Mouse (Mus musculus) liver, embryonic 15.5 days (tissue): ENCODE data around the gene Slc5a10. TPM values are rescaled to one million over a fixed set of nuclear protein-coding genes. Genes with fewer than 3 reads are reported as not detected.
"Not testable (repeated sequence)": the region's sequence is repeated elsewhere in the genome, so short reads cannot be mapped to it uniquely, and the experiment has no call there.

ENCODE experiments used
- ATAC-seq: fragments of 200-750 bp; cut with Nextera tagmentation; 2 replicates; pipeline ENCODE4 v1.8.0; 2017; ENCODE audit warnings: moderate number of reproducible peaks, mild to moderate bottlenecking, moderate library complexity; ENCODE audit not compliant: insufficient read depth
- H3K27ac ChIP-seq: fragments of 300-500 bp; sonication (generic); replicated peaks from 2 replicates; pipeline ENCODE4 v1.5.1; 2015; ENCODE audit warnings: mild to moderate bottlenecking, inconsistent platforms
- H3K27me3 ChIP-seq: fragments of 300-500 bp; sonication (generic); 2 replicates; pipeline ENCODE4 v1.6.1; 2015; ENCODE audit warnings: mild to moderate bottlenecking, inconsistent platforms
- H3K36me3 ChIP-seq: fragments of 300-500 bp; sonication (generic); replicated peaks from 2 replicates; pipeline ENCODE4 v1.6.1; 2015; ENCODE audit warnings: moderate library complexity, mild to moderate bottlenecking, inconsistent platforms
- H3K4me1 ChIP-seq: fragments of 300-500 bp; sonication (generic); replicated peaks from 2 replicates; pipeline ENCODE4 v1.6.1; 2015; ENCODE audit warnings: inconsistent platforms
- H3K4me2 ChIP-seq: fragments of 300-500 bp; sonication (generic); 2 replicates; pipeline ENCODE4 v1.6.1; 2015; ENCODE audit warnings: moderate library complexity, mild to moderate bottlenecking, inconsistent platforms
- H3K4me3 ChIP-seq: fragments of 300-500 bp; sonication (generic); replicated peaks from 2 replicates; pipeline ENCODE4 v1.5.1; 2015; ENCODE audit warnings: mild to moderate bottlenecking, inconsistent platforms
- H3K9ac ChIP-seq: fragments of 300-500 bp; sonication (generic); 2 replicates; pipeline ENCODE4 v1.6.1; 2015; ENCODE audit warnings: moderate library complexity, mild to moderate bottlenecking, inconsistent platforms
- H3K9me3 ChIP-seq: fragments of 300-500 bp; sonication (generic); replicated peaks from 2 replicates; pipeline ENCODE4 v1.6.1; 2016; ENCODE audit warnings: inconsistent platforms
- WGBS: fragments of 180-500 bp; shearing (Covaris S2); methylation state at CpG from one replicate; pipeline ENCODE4 v1.1.7; 2015; ENCODE audit warnings: mixed read lengths; ENCODE audit not compliant: insufficient replicate concordance; 5-methylcytosine and 5-hydroxymethylcytosine counted together
- polyA plus RNA-seq: library from polyadenylated mRNA; unstranded; fragments of >200 nt; fragmentation: Nextera tagmentation; extraction: Ambion mirVana; gene quantifications from 2 replicates; pipeline ENCODE4 v1.2.1, GENCODE M21; 2015

The Slc5a10 gene
- polyA plus RNA-seq, 1 experiment from 2014 or later, result not detected

DNA sequence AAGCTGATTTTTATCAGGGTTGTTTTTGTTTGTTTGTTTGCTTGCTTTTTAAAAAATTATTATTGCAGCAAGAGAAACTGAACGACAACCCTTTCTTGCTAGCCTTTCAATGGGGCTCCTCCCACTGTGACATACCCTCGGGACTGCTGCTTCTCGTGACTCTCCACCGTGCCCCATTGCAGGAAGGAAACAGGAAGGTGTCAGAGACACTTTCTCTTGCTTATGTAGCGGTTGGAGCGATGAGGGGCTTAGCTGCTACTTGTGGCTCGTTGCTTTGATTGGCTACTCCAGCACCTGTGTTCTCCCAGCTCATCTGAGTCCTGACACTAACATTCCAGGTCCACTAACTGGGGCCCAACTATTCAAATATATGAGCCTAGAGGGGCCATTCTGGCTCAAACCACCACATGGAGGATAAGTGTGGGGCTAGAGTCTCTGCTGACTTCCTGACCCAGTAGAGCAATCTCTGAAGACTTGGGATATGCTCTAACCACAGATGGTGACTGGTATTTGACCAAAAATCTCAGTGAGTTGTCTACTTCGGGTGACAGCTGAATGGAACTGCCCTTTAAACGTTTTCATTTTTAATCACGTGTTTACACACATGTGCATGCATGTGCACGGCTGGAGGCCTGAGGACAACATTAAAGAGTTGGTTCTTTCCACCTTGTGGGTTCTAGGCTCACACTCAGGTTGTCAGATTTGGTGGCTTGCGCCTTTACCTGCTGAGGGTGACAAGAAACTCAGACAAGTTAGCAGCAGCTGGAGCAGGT is 81.7 kb downstream of the Slc5a10 start:
- H3K9ac ChIP-seq, result no peak overlapping the region
- H3K4me3 ChIP-seq, result no peak overlapping the region
- H3K4me2 ChIP-seq, result no peak overlapping the region
- peaks cover 10% of the 10 kb centered on the region for H3K27me3 ChIP-seq
- H3K27ac ChIP-seq, result no peak overlapping the region
- ATAC-seq, result no peak
- 22% methylated on average over 12 of the region's 12 CpGs for WGBS
- no peaks in the 10 kb centered on the region for H3K4me1 ChIP-seq
- H3K9me3 ChIP-seq, result no peaks in the 10 kb centered on the region
- H3K36me3 ChIP-seq, result no peaks in the 10 kb centered on the region

DNA sequence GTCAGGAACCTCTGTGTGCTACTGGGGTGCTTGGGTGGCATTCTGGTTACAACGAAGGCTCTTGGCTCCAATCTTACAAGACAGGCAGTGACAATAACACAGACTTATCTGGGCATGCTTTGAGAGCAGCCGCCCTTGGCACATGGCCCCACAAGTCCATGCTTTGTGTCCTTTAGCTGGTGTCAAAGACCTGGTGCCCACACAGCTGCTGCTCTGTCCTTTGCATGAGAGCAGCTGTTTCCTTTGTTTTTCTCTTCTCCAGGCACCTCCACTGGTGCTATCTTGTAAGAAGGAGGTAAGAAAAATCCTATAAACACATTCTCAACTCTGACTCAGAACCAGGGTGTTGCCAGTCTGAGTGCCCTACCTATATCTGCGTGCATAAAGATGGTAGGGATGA is 82.8 kb downstream of the Slc5a10 start:
- no peaks in the 10 kb centered on the region for H3K9me3 ChIP-seq
- 58% methylated on average over 3 of the region's 3 CpGs for WGBS
- peaks cover 11% of the 10 kb centered on the region for H3K27me3 ChIP-seq
- H3K9ac ChIP-seq, result no peak overlapping the region
- no peak overlapping the region for H3K4me2 ChIP-seq
- no peaks in the 10 kb centered on the region for H3K4me1 ChIP-seq
- H3K4me3 ChIP-seq, result no peak overlapping the region
- no peaks in the 10 kb centered on the region for H3K36me3 ChIP-seq
- H3K27ac ChIP-seq, result no peak overlapping the region
- no peak for ATAC-seq

GRCm38 (mm10) chr11:61637413-61637812 is 83.2 kb downstream of the Slc5a10 start:
- Histone ChIP-seq H3K27ac (no peak overlapping the region), H3K27me3 (peaks cover 11% of the 10 kb centered on the region), H3K4me2 (no peak overlapping the region), H3K4me3 (no peak overlapping the region), H3K9me3 (no peaks in the 10 kb centered on the region), H3K9ac (no peak overlapping the region), H3K4me1 (no peaks in the 10 kb centered on the region), H3K36me3 (no peaks in the 10 kb centered on the region)
- 56% methylated on average over 1 of the region's 1 CpGs for WGBS
- ATAC-seq, result no peak

DNA sequence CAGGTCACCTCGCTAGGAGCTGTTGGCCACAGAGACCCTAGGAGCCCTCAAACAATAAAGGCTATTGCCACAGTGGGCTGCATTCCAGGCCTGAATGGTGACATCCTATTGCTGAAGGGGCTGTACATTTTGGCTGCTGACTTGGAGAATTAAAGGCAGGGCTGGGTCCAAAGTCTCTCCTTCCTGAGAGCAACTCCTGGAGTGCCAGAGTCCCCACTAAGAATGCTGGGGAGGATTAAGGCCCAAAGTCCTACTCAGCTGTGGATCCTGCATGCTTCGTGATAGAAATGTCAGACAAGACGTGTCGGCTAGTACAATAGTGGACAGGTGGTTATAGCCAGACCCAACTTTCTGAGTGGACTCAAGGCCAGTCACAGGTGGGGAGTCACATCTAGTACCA is 84.3 kb downstream of the Slc5a10 start:
- not testable (repeated sequence) for H3K4me3 ChIP-seq, H3K4me2 ChIP-seq, H3K9me3 ChIP-seq, H3K27ac ChIP-seq, H3K36me3 ChIP-seq, H3K4me1 ChIP-seq, ATAC-seq, H3K9ac ChIP-seq
- 80% methylated on average over 4 of the region's 4 CpGs for WGBS
- H3K27me3 ChIP-seq, result peaks cover 11% of the 10 kb centered on the region

DNA sequence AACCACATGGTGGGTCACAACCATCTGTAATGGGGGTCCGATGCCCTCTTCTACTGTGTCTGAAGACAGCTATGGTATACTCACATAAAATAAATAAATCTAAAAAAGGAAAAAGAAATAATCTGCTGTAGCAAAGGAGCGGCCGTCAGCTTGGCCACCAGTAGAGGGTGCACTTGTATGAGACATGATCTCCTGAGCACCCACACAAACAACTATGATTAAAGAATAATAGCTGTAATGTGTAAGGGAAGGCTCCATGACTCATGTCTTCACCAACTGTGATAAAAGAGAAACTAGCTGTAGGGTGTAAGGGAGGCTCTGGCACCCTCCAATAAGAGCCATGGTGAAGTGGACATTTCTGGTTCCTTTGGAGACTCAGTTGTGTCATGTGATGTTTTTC is 91.0 kb downstream of the Slc5a10 start:
- H3K4me2 ChIP-seq, result no peak overlapping the region
- H3K4me3 ChIP-seq, result no peak overlapping the region
- H3K36me3 ChIP-seq, result no peaks in the 10 kb centered on the region
- H3K9me3 ChIP-seq, result no peaks in the 10 kb centered on the region
- no peak for ATAC-seq
- H3K9ac ChIP-seq, result no peak overlapping the region
- 46% methylated on average over 3 of the region's 3 CpGs for WGBS
- H3K27ac ChIP-seq, result no peak overlapping the region
- no peaks in the 10 kb centered on the region for H3K4me1 ChIP-seq
- H3K27me3 ChIP-seq, result peaks cover 4% of the 10 kb centered on the region

DNA sequence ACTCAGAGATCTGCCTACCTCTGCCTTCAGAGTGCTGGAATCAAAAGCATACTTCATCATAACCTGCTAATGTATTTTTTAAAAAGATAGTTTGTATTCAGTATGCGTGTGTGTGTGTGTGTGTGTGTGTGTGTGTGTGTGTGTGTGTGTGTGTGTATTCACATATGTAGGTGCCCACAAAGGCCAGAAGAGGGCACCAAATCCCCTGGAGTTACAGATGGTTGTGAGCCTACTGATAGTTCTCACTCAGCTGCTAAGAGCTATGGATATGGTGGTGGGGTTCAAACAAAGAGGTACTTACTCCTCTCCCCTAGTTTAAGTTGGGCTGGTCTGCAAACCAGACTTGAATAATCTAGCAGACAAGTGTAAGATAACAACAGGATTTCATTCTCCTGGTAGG is 94.1 kb downstream of the Slc5a10 start:
- no peaks in the 10 kb centered on the region for H3K9me3 ChIP-seq
- no peak for ATAC-seq

GRCm38 (mm10) chr11:61625136-61625535 is 95.5 kb downstream of the Slc5a10 start:
- Histone ChIP-seq H3K27ac (no peak overlapping the region), H3K4me1 (peaks cover 3% of the 10 kb centered on the region; the same call in 1 of the 2 replicates), H3K27me3 (peaks cover 27% of the 10 kb centered on the region), H3K9me3 (no peaks in the 10 kb centered on the region), H3K4me2 (no peak overlapping the region), H3K4me3 (no peak overlapping the region), H3K9ac (no peak overlapping the region), H3K36me3 (no peaks in the 10 kb centered on the region)
- 63% methylated on average over 7 of the region's 7 CpGs for WGBS
- no peak for ATAC-seq

More for the DNA sequence above, 94.1 kb downstream of the Slc5a10 start:
- Histone ChIP-seq H3K27me3 (peaks cover 13% of the 10 kb centered on the region), H3K4me1 (no peaks in the 10 kb centered on the region), H3K9ac (no peak overlapping the region), H3K27ac (no peak overlapping the region), H3K4me2 (no peak overlapping the region), H3K36me3 (no peaks in the 10 kb centered on the region), H3K4me3 (no peak overlapping the region)
- 74% methylated on average over 1 of the region's 1 CpGs for WGBS

Other genes with a start within 250 kb of the Slc5a10 start
- gene Mfap4, start 235.4 kb downstream of the Slc5a10 start, polyA plus RNA-seq, result 8.7 and 9.8 TPM in 2 replicates
- gene Mapk7, start 226.4 kb downstream of the Slc5a10 start, polyA plus RNA-seq, result 7.4 and 8.7 TPM in 2 replicates
- gene B9d1, start 215.7 kb downstream of the Slc5a10 start, polyA plus RNA-seq, result 1.6 and 1.8 TPM in 2 replicates
- gene Epn2, start 141.1 kb downstream of the Slc5a10 start, polyA plus RNA-seq, result 2.0 TPM in 2 replicates
- gene Grap, start 67.6 kb downstream of the Slc5a10 start, polyA plus RNA-seq, result 4.3 and 5.6 TPM in 2 replicates
- gene Fam83g, start 36.7 kb downstream of the Slc5a10 start, polyA plus RNA-seq, result 6.6 and 9.0 TPM in 2 replicates
- 5.9 and 6.3 TPM in 2 replicates for gene Prpsap2, start 41.3 kb upstream of the Slc5a10 start, polyA plus RNA-seq
- 2.6 and 2.9 TPM in 2 replicates for gene Ulk2, start 134.2 kb upstream of the Slc5a10 start, polyA plus RNA-seq
- 7.9 and 8.0 TPM in 2 replicates for gene Akap10, start 209.4 kb upstream of the Slc5a10 start, polyA plus RNA-seq
- 54.4 and 57.0 TPM in 2 replicates for gene Specc1, start 235.9 kb upstream of the Slc5a10 start, polyA plus RNA-seq